Mouse (Mus musculus): Measurements from ENCODE around the gene Gm6993. TPM values are rescaled to one million over a fixed set of nuclear protein-coding genes. Genes with fewer than 3 reads are reported as not detected.

The Gm6993 gene
- polyA plus RNA-seq, 1 experiment from 2014 or later, result not detected

DNA sequence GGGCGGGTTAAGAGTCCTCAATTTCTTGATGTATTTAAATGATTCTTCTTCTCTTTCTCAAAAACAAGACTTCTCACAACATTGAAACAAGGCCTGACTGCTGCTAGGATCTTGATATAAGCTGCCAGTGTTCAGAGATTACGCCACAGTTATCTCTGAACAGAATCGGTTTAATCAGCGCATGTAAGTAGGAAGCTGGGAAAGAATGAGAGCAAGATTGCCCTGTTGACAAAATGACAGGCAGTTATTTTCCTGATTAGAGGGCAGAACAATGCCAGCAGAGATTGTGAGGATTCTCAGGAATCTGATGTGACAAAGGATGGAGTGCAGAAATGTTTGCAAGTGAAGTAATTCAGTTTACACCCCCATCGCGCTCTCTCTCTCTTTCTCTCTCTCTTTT is 19.0 kb upstream of the Gm6993 start:
- Histone ChIP-seq H3K27ac (no peak overlapping the region; the same call in 1 of the 2 replicates), H3K36me3 (ENCODE audit: poor library complexity, severe bottlenecking) (no peaks in the 10 kb centered on the region), H3K9ac (no peak overlapping the region), H3K4me3 (no peak overlapping the region), H3K4me1 (0 out of 2 replicates have a peak, but pooled peaks cover 10% of the 10 kb centered on the region), H3K27me3 (no peaks in the 10 kb centered on the region), H3K9me3 (replicated peaks) (no peaks in the 10 kb centered on the region), H3K4me2 (no peak overlapping the region)
- peak; percentile 52 for ATAC-seq
- WGBS, result 66% methylated on average over 6 of the region's 6 CpGs

DNA sequence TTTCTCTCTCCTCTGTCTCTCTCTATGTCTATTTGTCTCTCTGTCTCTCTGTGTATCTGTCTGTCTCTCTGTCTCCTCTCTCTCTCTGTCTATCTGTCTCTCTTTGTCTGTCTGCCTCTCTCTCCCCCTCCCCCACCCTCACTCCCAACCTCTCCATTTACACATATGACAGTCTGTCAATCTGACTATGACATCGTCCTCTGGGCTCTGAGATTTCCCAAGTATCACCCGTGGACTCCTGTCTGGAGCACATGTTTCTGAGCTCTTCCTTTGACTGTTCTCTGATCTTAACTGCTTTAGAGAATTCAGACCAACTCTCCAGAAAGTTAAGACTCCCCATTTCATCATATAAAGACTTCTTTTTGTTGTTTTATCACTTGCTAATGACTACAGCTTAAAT is 18.3 kb upstream of the Gm6993 start:
- no peaks in the 10 kb centered on the region for H3K36me3 ChIP-seq (ENCODE audit: poor library complexity, severe bottlenecking)
- no peak for ATAC-seq

DNA sequence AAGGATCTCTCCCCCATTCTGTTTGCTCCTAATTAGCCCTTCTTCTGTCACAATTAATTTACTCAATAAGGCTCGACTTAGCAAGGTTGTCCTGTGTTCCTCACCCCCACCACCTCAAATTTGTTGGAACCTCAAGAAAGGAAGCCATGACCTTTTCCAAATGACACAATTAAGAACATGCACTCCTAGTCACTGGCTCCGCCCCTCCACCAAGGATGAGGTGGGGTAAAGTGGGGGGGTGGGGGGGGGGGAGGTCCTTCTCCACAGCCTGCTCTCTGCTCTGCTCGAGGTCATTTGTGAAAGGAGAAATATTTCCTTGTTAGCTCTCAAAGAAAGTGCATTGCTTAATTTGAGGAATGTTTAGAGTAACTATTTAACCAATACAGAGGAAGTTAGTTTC is 17.8 kb upstream of the Gm6993 start:
- no peaks in the 10 kb centered on the region for H3K9me3 ChIP-seq (replicated peaks)
- no peak overlapping the region for H3K4me2 ChIP-seq
- WGBS, result 2% methylated on average over 3 of the region's 3 CpGs
- H3K36me3 ChIP-seq (ENCODE audit: poor library complexity, severe bottlenecking), result no peaks in the 10 kb centered on the region
- H3K9ac ChIP-seq, result no peak overlapping the region
- H3K27ac ChIP-seq, result no peak overlapping the region
- ATAC-seq, result no peak
- H3K4me3 ChIP-seq, result no peak overlapping the region
- H3K27me3 ChIP-seq, result no peaks in the 10 kb centered on the region
- H3K4me1 ChIP-seq, result 0 out of 2 replicates have a peak, but pooled peaks cover 10% of the 10 kb centered on the region

More for the DNA sequence above, 18.3 kb upstream of the Gm6993 start:
- Histone ChIP-seq H3K4me1 (0 out of 2 replicates have a peak, but pooled peaks cover 10% of the 10 kb centered on the region), H3K9ac (no peak overlapping the region), H3K4me2 (no peak overlapping the region), H3K27me3 (no peaks in the 10 kb centered on the region), H3K9me3 (replicated peaks) (no peaks in the 10 kb centered on the region), H3K4me3 (no peak overlapping the region), H3K27ac (no peak overlapping the region)
- WGBS, result 6% methylated on average over 2 of the region's 2 CpGs

DNA sequence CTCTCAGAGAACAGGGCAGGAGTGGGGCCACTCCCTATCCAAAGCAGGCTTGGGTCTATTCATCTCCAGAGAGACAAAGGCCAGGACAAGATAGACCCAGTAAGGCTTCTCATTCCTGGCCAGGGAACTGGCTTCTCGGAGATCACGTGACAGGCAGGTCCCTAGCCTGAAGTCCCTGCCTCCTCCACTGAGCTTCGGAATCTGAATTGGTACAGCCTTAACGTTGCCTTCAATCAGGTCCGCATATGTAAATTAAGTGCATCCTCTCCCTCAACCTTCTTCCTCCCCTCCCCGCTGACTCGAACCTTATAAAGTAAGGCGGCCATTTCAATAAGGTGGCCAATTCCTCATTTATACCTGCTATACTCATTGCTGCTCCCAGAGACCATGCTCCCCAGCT is 15.1 kb upstream of the Gm6993 start:
- no peak overlapping the region for H3K4me2 ChIP-seq
- H3K27me3 ChIP-seq, result no peaks in the 10 kb centered on the region
- H3K36me3 ChIP-seq (ENCODE audit: poor library complexity, severe bottlenecking), result no peaks in the 10 kb centered on the region
- ATAC-seq, result 0 out of 2 replicates have a peak, but pooled peaks have one; percentile 7
- WGBS, result 31% methylated on average over 8 of the region's 8 CpGs
- no peaks in the 10 kb centered on the region for H3K9me3 ChIP-seq (replicated peaks)
- H3K4me3 ChIP-seq, result no peak overlapping the region
- 0 out of 2 replicates have a peak, but pooled peaks cover 10% of the 10 kb centered on the region for H3K4me1 ChIP-seq
- no peak overlapping the region for H3K9ac ChIP-seq
- no peak overlapping the region for H3K27ac ChIP-seq

DNA sequence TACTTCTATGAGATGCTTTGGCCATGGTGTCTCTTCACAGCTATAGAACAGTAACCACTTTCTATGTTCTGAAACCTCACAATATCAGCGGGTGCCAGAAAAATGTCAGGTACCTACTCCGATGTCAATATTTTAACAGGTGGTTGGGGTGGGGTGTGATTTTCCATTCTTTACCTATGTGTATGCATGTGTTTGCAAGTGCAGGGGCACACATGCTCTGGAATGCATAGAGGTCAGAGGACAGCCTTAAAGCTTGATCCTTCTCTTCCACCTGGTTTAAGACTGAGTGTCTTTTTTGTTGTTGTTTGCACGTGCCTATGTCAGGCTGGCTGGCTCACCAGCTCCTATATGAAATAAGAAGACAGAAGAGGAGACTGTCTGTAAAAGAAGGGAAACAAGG is 13.4 kb upstream of the Gm6993 start:
- Histone ChIP-seq H3K4me1 (0 out of 2 replicates have a peak, but pooled peaks cover 7% of the 10 kb centered on the region), H3K9me3 (replicated peaks) (no peaks in the 10 kb centered on the region), H3K27me3 (no peaks in the 10 kb centered on the region), H3K36me3 (ENCODE audit: poor library complexity, severe bottlenecking) (no peaks in the 10 kb centered on the region), H3K9ac (no peak overlapping the region), H3K4me3 (no peak overlapping the region), H3K27ac (no peak overlapping the region), H3K4me2 (no peak overlapping the region)
- whole genome bisulfite sequencing, result 77% methylated on average over 3 of the region's 3 CpGs
- ATAC-seq, result no peak

DNA sequence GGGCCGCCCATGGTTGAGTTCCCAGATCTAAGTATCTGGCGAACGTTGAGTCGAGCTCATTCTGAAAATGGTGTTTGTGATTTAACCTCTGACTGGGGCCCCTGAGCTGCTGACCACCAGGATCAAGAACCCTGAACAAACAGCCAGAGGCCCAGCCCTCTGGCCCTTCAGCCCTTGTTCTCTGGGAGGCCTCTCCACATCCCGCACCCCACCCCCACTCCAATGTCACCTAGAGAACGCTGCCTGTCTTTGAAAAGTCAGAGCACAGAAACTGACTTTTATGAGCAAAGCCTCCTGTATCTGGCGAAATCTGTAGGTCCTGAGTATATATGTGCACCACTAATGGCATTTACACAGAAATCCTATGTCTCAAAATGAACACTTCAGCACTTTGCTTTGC is 11.7 kb upstream of the Gm6993 start:
- H3K4me3 ChIP-seq, result no peak overlapping the region
- H3K4me1 ChIP-seq, result no peaks in the 10 kb centered on the region
- H3K9me3 ChIP-seq (replicated peaks), result no peaks in the 10 kb centered on the region
- H3K9ac ChIP-seq, result no peak overlapping the region
- H3K4me2 ChIP-seq, result no peak overlapping the region
- H3K27ac ChIP-seq, result no peak overlapping the region
- no peaks in the 10 kb centered on the region for H3K27me3 ChIP-seq
- ATAC-seq, result no peak
- 59% methylated on average over 7 of the region's 7 CpGs for WGBS
- no peaks in the 10 kb centered on the region for H3K36me3 ChIP-seq (ENCODE audit: poor library complexity, severe bottlenecking)

DNA sequence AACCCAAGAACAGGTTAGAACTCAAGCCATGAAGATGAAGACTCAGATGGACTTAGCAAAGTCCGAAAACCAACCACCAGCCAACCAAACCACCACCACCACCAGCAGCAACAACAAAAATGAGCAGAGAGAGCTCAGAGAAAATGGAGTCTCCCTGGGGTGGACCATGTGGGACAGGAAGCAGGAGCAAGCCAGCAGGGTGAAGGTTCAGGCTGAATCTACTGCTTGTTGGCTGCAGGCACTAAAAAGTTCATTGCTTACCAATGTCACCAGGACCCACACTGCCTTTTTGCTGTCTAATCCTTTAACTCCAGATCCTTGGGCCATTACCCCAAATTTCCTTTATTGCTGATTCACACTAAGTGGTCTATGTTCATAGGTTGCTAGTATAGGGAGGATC is 7.9 kb upstream of the Gm6993 start:
- H3K4me1 ChIP-seq, result no peaks in the 10 kb centered on the region
- no peak overlapping the region for H3K4me2 ChIP-seq
- H3K27me3 ChIP-seq, result no peaks in the 10 kb centered on the region
- H3K36me3 ChIP-seq (ENCODE audit: poor library complexity, severe bottlenecking), result no peaks in the 10 kb centered on the region
- 85% methylated on average over 1 of the region's 1 CpGs for WGBS
- no peaks in the 10 kb centered on the region for H3K9me3 ChIP-seq (replicated peaks)
- no peak for ATAC-seq
- no peak overlapping the region for H3K4me3 ChIP-seq
- H3K9ac ChIP-seq, result no peak overlapping the region
- no peak overlapping the region for H3K27ac ChIP-seq

DNA sequence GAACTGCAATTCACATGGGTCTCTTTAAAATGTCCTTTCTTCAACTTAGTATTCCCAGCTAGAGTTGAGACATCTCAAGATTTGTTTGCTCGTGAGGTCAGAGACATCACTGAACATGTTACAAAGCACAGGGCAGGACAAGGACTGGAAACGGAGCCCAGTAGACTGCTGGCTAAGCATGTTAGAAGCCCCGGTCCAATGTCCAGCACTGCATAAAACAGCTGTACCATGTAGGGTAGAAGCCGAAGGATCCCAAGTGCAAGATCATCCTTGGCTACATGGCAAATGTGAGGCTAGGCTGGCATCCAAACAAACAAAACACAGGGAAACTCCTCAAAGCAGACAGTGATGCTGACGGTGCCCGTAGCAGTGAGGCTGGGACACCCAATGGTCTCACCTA is 5.6 kb upstream of the Gm6993 start:
- Histone ChIP-seq H3K4me3 (no peak overlapping the region), H3K4me1 (no peaks in the 10 kb centered on the region), H3K9me3 (replicated peaks) (no peaks in the 10 kb centered on the region), H3K4me2 (no peak overlapping the region), H3K27ac (no peak overlapping the region), H3K27me3 (no peaks in the 10 kb centered on the region), H3K36me3 (ENCODE audit: poor library complexity, severe bottlenecking) (no peaks in the 10 kb centered on the region), H3K9ac (no peak overlapping the region)
- 90% methylated on average over 6 of the region's 6 CpGs for WGBS
- ATAC-seq, result no peak

DNA sequence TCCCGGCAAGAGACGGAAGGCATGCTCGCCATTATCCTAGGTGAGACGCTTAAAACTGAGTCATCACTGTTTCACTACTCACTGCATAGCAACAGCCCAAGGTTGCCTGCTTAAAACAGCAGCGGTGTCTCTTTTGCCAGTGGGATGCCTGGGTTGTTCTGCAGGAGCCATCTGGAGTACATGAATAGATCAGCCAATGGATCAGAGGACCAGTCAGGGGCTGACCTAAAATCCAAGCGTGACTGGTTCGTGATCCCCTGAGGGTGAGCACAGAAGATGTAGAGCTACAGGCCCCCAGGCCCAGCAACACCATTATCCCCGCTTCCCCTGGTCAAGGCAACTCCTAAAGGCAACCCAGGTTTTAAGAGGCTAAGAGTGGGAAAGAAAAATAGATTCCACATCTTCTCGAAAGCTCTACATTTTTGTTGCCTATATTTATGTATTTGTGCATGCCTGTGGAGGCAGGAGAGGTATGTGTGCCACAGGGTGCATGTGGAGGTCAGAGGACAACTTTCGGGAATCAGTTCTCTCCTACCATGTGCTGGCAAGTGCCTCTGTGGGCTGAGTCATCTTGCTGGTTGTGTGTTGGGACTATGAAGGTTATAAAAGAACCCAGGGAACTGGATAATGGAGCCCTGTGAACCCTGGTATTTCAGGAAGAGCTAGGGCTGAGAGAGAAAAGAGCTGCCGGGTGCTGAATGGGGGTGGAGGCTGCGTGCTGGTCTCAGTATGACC is 3.5 kb upstream of the Gm6993 start:
- WGBS, result 77% methylated on average over 12 of the region's 12 CpGs
- H3K4me1 ChIP-seq, result no peaks in the 10 kb centered on the region
- H3K9me3 ChIP-seq (replicated peaks), result no peaks in the 10 kb centered on the region
- H3K27ac ChIP-seq, result no peak overlapping the region
- no peak overlapping the region for H3K9ac ChIP-seq
- H3K36me3 ChIP-seq (ENCODE audit: poor library complexity, severe bottlenecking), result no peaks in the 10 kb centered on the region
- no peak for ATAC-seq
- no peaks in the 10 kb centered on the region for H3K27me3 ChIP-seq
- H3K4me2 ChIP-seq, result no peak overlapping the region
- no peak overlapping the region for H3K4me3 ChIP-seq

DNA sequence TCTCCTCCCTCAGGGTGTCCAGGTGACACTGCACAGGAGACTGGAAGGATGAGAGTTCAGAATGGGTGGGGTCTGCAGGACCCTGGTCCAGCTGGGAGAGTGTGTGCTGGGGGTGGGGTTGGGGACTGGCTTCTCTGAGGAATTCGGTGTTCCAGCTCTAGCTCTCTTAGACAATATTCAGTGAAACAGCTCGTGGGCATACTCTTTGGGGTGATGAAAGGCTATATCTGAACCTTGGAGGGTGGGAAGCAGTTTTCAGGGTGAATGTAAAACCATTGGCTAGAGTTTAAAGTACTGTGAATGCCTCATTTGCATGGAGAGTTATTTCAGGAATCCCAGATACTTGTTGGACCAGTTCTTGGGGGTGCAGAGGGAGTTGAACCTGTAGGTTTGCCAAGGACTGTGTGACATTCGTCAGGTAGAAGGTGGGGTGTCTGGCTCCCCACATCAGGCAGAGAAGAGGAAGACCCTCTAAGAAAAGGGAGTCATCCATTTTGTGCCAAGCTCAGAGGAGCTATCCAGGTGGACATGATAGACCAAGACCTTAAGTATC is 1.5 kb upstream of the Gm6993 start:
- no peak overlapping the region for H3K27ac ChIP-seq
- H3K36me3 ChIP-seq (ENCODE audit: poor library complexity, severe bottlenecking), result no peaks in the 10 kb centered on the region
- H3K4me3 ChIP-seq, result no peak overlapping the region
- no peak for ATAC-seq
- H3K4me1 ChIP-seq, result no peaks in the 10 kb centered on the region
- H3K9ac ChIP-seq, result no peak overlapping the region
- WGBS, result 85% methylated on average over 3 of the region's 3 CpGs
- no peak overlapping the region for H3K4me2 ChIP-seq
- no peaks in the 10 kb centered on the region for H3K27me3 ChIP-seq
- H3K9me3 ChIP-seq (replicated peaks), result no peaks in the 10 kb centered on the region

DNA sequence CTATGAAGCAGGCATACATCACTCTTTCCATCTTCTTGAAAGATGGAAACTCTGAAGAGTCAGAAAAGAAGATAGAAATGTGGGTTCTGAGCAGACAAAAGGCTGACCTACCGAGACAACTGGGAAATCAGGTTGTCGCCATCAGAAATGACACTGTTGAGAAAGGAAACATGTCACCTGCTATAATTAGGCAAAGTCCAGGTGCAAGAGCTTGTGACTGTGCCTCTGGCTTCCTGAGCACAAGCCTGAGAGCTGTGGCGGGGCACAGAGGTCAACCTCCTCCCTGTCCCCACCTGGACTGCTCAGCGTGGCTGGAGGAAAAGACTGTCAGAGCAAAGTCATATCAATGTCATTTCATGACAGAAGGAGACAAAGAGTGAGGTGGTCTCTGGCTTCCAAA is 772 bp upstream of the Gm6993 start:
- Histone ChIP-seq H3K9ac (no peak overlapping the region), H3K4me1 (no peaks in the 10 kb centered on the region), H3K27me3 (no peaks in the 10 kb centered on the region), H3K4me2 (no peak overlapping the region), H3K27ac (no peak overlapping the region), H3K36me3 (ENCODE audit: poor library complexity, severe bottlenecking) (no peaks in the 10 kb centered on the region), H3K4me3 (no peak overlapping the region), H3K9me3 (replicated peaks) (no peaks in the 10 kb centered on the region)
- ATAC-seq, result no peak
- 83% methylated on average over 4 of the region's 4 CpGs for WGBS

DNA sequence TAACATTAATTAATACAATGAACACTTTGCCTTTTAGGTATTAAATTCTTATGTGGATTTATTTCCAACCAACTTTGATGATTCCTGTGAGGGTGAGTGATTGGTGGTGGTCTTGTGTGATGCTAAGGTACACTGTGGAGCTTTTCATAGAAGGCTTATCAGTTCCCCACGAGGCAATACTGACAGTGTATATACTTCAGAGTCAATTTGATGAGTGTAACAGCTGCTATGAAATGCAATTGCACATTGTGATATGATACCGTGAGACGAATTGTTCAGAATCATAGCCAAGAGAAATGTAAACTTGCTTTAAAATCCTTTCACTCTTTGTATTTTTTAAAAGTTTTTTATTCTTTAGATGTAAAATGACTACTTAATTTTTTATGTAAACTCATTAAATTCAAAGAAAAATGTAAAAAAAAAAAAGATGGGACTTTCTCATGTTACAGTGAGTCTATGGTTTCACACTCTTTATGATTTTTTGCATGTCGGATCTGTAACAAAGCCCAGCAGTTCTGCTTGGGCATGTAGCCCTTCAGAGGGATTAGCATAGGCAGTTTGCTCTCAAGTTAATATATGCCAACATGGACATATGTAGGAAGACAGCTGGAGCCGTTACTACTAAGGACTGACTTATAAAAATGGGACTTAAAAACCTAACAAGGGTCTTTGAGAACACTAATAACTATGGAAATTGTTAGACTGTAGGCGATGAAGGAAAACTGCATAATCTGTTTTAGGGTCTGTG is 1.2 kb downstream of the Gm6993 start:
- no peak for ATAC-seq
- no peak overlapping the region for H3K4me3 ChIP-seq
- H3K4me1 ChIP-seq, result no peaks in the 10 kb centered on the region
- no peaks in the 10 kb centered on the region for H3K27me3 ChIP-seq
- H3K27ac ChIP-seq, result no peak overlapping the region
- no peak overlapping the region for H3K4me2 ChIP-seq
- 78% methylated on average over 6 of the region's 6 CpGs for WGBS
- no peaks in the 10 kb centered on the region for H3K9me3 ChIP-seq (replicated peaks)
- no peaks in the 10 kb centered on the region for H3K36me3 ChIP-seq (ENCODE audit: poor library complexity, severe bottlenecking)
- no peak overlapping the region for H3K9ac ChIP-seq
